Mouse (Mus musculus) megakaryocyte progenitor cell, adult 5-6 weeks (primary cell): ENCODE measurements around the gene Cpz. TPM values are rescaled to one million over a fixed set of nuclear protein-coding genes. Genes with fewer than 3 reads are reported as not detected.

Experiments
- ATAC-seq: replicated peaks from 2 replicates; pipeline ENCODE4 v1.8.0; 2016; ENCODE audit warnings: mild to moderate bottlenecking, moderate TSS enrichment, inconsistent platforms; ENCODE audit not compliant: poor library complexity
- total RNA-seq, 2 experiments: library from RNA; stranded (forward) in 1 of 2; stranded (reverse) in 1 of 2; fragments of 157-497, 149-512 nt in 1 of 2; fragments of 200-1000 nt in 1 of 2; gene quantifications; 2 replicates each; pipeline versions ENCODE4 v1.2.3 to v1.2.4; 2015 to 2017

Cpz gene
- total RNA-seq, 2 experiments from 2014 or later: not detected

- ATAC-seq: peak; percentile 87
Measured at GRCm38 (mm10) chr5:35531586-35531985, 6.1 kb upstream of the Cpz start.

GRCm38 (mm10) chr5:35530442-35530841 lies 4.9 kb upstream of the Cpz start:
- peak; percentile 76 for ATAC-seq

DNA sequence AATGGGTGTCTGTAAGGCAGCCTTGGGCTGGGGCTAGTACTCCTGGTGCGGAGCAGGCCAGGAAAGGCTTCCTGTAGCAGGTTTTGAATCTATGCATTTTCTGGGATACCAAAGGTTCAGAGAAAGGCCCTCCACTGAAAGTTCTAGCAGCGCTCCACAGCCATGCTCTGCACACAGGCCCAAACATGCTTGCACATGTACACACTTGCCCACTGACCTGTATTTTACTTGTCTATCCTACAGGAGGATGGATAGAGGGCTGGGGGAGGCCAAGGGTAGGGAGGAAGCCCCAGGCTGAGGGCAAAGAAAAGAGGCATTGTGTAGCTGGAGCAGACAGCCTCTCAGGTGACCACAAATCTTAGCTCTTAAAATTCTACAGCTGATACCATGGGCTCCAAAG lies 1.1 kb downstream of the Cpz start:
- no peak for ATAC-seq

DNA sequence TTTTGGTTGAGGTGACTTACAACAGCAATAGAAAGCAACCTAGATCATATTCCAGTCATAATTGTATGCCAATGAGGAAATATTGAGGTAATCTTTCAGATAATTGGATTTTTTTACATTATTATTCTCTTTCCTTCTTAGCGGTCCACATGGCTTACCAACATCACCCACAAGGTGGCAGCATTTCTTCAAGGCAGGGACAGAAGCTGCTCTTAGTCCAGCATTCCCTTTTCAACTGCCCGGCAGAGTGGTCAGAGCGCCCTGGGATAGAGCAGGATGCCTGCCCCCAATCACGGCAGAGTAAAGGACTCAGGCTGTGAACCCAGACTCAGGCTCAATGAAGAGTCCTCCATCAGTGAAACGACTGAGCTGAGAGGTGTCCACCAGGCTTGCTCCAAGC lies 1.8 kb downstream of the Cpz start:
- ATAC-seq: peak; percentile 50; the same call in 1 of the 2 replicates

DNA sequence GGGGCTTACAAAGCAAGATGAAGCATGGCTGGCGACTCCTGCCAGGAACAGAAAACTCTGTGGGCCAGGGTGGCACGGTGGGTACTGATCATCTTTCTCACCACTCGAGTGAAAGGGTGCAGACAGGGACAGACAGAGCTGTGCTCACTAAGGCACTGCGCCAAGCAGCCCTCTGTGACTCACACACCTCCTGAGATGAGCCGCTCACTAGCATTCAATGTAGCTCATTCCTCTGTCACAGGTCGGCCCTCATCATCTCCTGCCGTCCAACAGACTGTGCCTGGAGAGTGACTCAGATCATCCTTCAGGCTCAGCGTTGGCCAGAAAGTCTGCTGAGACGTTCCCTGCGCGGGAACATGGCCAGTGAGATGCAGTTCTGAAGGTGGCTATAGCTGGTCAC lies 8.7 kb downstream of the Cpz start:
- ATAC-seq: no peak

- ATAC-seq: peak; percentile 72
Measured at GRCm38 (mm10) chr5:35510589-35510988, 14.9 kb downstream of the Cpz start.

- no peak for ATAC-seq
Measured at GRCm38 (mm10) chr5:35505016-35505415, 20.5 kb downstream of the Cpz start.

DNA sequence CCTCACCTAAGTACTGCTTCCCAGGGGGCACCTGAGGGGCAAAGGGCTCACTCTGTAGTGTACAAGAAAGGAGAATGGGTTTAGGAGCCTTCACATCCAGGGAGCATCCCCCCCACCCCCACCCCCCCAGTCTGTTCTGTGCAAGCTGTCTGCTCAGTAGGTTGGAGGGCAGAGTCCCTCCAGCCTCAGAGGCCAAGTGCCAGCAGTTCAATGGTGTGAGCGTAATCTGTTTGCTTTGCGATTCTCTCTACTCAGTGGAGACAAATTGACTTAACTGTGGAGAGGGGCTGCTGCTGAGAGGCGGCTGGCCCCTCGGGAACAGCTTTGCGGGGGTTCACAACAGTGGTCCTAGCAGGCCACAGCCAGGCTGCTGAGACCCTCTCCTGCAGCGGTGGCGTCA lies 28.2 kb downstream of the Cpz start:
- ATAC-seq: no peak

DNA sequence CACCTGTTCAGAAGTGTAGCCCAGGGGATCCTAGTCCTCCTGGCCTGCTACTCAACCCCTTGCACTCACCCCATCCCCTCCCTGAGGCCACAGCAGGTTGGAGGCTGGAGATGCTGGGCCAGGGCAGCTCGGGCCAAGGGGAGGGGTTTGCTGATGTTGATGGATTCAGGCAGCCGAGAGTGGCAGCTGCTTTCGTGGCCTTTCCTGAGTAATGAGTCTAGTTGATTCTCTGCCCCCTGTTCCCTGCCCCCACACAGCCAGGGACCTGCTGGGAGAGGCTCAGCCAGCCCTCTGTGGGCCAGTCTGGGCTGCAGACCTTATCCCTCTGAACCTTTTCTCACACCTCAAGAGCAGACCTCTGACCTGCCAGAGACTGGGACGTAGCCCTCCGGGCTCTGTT lies 29.5 kb downstream of the Cpz start:
- no peak for ATAC-seq

DNA sequence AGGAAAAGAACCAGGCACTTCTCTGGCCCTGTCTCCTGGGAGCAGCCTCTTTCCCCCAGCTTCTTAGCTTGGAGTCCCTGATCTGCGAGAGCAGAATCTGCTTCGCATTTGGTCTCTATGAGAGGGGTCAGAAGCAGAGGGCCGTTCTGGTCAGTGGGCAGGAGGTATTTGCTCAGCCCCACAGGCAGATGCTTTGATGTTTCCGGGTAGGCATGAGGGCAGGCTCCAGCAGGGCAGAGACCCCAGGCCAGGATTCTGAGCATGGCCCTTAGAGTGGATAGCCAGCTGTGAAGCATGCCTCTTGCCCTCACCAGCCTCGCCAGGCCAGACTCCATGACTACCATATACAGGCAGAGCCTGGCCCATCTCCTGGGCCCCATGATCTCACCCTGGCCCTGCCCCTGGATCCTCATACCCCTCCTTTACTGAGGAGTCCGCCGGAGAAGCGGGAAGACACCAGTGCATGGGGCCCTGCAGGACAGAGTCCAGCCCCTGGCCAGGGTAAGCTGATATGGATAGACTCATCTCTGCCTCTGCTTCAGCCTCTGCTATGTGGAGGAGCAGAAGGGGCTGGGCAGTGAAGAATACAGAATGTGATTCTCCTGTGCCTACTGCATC lies 30.6 kb downstream of the Cpz start:
- no peak for ATAC-seq

DNA sequence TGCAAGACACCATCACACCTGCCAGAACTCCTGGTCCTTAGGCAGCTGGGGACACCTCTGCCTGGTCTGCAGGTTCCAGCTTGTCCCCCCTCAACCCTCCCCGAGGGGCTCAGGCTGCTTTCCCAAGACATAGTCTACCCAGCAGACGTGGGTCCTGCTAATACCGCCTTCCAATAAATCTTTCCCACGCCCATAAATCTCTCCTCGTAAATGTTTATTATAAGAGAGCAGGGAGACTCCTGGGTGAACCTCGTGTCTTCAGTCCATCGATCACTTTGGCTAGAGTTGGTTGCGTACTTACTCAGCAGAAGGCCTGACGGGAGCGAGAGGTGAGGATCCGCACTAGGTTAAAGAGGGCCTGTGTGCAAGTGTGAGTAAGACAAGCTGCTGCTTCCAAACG lies 31.7 kb downstream of the Cpz start:
- ATAC-seq: no peak

GRCm38 (mm10) chr5:35479521-35479920 lies 46.0 kb downstream of the Cpz start:
- no peak for ATAC-seq

- no peak for ATAC-seq
Measured at GRCm38 (mm10) chr5:35475236-35475635, 50.3 kb downstream of the Cpz start.

- no peak for ATAC-seq
Measured at GRCm38 (mm10) chr5:35470885-35471528, 54.5 kb downstream of the Cpz start.

DNA sequence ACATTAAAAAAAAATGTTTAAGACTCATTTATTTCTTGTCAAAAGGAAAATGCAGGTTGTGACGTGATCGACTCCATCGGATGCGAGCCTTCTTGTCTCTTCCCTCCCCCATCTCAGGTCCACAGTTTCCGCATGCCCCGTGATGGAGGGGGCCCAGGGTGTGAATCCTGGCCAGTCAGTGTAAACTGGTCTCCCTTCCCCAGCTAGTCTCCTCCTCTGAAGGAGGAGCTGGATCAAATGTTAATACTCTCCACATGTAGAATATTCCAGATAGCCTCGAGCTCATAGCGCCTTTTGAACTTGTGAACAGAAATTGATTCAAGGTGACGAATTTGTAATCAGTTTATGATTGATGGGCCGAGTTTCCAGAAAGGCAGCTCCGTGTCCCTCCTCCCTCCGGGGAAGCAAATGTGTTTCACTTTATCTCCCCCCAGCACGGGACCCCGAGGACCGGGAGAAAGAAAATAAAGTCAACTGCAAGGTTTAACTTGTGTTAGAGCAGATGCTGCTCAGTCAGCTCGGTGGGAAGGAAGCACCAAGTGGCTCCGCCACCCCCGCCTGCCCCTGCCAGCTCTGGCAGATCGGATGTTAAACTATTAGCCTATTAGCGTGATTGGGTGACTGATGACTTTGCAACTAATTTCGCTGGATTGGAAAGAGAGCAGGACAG lies 59.4 kb downstream of the Cpz start:
- no peak for ATAC-seq

DNA sequence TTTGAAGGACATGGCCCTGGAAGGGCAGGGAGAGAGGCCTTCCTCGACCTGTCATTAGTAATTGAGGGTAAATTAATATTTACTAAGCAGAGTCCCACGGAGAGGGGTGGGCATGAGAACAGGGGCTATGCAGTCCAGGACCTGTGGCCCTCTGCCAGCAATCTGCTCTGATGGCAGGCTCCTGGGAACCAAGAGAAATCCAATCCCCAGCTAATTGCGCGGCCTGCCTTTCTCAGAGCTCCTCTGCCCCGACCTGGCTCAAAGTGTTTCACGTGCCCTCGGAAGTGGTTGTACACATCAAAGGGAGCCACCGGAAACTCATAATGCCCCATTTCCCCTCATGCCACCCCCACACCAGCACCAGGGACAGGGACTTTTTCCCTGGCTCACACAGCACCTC lies 63.4 kb downstream of the Cpz start:
- ATAC-seq: no peak

GRCm38 (mm10) chr5:35459760-35460159 lies 65.7 kb downstream of the Cpz start:
- no peak for ATAC-seq

- no peak for ATAC-seq
Measured at GRCm38 (mm10) chr5:35458267-35458666, 67.2 kb downstream of the Cpz start.

DNA sequence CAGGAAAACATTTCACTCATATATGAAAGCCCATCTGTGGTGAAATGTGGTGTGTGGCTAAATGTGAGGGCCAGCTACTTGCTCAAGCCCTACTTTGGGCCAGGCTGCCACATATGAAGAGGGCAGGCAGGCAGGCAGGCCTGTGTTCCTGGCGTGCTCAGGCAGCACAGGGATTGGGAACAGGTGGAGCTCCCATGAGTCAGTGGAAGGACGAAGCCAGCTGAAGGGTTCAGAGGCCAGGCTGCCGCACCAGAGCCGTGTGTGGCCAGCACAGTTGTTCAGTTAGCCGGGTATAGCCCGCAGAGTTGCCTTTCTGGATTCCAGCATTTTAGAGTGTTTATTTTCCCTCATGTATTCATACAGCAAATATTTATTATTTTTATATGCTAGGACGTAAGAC lies 68.1 kb downstream of the Cpz start:
- no peak for ATAC-seq

DNA sequence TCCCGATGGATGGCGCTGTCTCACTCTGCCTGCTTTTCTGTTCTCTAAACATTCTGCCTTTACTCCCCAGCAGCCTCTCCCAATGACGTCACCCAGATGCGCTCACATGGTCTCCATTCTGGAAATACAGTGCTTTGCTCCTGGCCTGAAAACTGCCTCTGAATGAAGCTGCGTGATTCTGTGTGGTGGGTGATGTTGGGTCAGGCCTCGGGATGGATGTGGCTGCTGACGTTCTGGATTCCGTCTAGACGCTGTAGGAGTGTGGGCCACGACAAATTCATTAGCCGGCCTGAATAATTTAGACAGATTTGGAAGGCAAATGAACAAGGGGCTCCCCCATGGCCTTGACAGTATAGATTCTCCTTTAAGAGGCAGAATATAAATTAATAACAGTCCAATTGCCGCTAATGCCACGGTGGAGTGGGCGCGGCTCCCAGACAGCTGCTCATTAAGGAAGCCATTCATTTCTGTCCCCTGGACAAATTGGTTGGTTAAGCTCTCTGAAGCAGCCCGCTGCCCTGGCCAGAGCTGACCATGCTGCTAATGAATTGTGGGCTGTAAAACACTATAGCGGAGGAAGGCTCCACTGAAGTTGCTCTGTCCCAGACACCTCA lies 71.2 kb downstream of the Cpz start:
- ATAC-seq: no peak
